Mouse (Mus musculus) bone marrow macrophage, adult 2 months (primary cell): Measurements from ENCODE around the gene Dus3l.

Experiments
- CTCF ChIP-seq: IDR thresholded peaks from 2 replicates; pipeline ENCODE4 v1.5.1; 2012; ENCODE audit warnings: low read depth, mild to moderate bottlenecking, low read length, moderate library complexity
- POLR2A ChIP-seq: IDR thresholded peaks from 2 replicates; pipeline ENCODE4 v1.6.1; 2012; ENCODE audit warnings: mild to moderate bottlenecking, low read depth, low read length, borderline replicate concordance

DNA sequence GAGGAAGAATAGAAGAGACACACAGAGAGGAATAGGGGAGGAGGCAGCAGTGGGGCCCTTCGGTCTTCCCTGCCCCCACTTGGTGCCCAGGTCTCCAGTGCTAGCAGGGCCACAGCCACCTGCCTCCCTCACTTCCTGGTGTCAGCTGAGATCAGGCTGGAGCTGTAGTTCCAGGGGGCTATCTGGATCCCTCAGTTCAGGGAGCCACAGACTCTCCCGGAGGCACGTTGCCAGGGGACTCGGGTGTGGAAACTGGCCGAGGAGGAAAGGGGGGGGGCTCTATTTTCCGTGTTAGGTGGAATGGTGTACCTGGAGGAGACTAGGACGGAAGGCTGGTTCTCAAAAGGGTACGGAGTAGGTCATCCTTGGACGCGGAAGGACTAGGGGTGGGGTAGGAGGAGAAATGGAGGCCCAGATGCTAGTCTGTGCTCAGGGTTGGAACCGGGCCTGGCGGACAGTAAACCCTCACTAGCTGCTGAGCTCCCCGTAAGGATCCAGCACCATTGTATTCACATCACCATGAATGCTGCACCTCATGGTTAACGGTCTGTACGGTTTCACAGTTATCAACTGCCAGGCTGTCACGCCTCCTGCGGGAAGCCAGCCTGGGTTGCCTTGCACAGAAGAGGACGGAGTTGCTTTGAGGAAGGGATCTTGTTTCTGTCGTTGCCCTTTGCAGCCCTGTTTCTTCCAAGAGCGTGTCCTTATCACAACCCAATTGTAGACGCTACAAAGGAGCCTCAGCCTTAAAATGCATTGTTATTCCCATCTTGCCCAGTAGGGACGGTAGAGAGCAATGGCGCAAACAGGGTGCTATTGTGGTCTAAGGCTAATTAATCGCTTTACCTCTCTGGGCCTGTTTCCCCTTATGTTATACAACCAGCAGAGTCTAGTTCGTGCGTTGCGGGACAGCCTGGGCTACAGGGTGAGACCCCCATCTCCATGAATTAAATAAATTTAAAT, 1.5 kb upstream of the Dus3l start:
- TF ChIP-seq CTCF (peak; percentile 26; the same call in 1 of the 2 replicates), POLR2A (no peak)
